Mouse (Mus musculus) bone marrow, adult 2 months (tissue): ENCODE measurements around the gene Rab35. TPM values are rescaled to one million over a fixed set of nuclear protein-coding genes. Genes with fewer than 3 reads are reported as not detected.

Experiments
- H3K27ac ChIP-seq: fragments of 200-500 bp; 2 replicates; pipeline ENCODE4 v1.5.1; 2012; ENCODE audit warnings: low read depth, mild to moderate bottlenecking, control low read depth, inconsistent platforms, low read length; ENCODE audit not compliant: control insufficient read depth, poor library complexity, insufficient read depth
- H3K4me1 ChIP-seq: fragments of 200-500 bp; 2 replicates; pipeline ENCODE4 v1.6.1; 2011; ENCODE audit warnings: low read length; ENCODE audit not compliant: control insufficient read depth, insufficient read depth
- H3K4me3 ChIP-seq: fragments of 200-500 bp; replicated peaks from 2 replicates; pipeline ENCODE3; 2011; ENCODE audit warnings: mild to moderate bottlenecking, low read depth, low read length, control low read depth; ENCODE audit not compliant: control insufficient read depth
- CTCF ChIP-seq: fragments of 200-500 bp; IDR thresholded peaks from 2 replicates; pipeline ENCODE4 v1.5.1; 2011; ENCODE audit warnings: low read length, control low read depth; ENCODE audit not compliant: control insufficient read depth, insufficient read depth
- POLR2A ChIP-seq: fragments of 200-500 bp; IDR thresholded peaks from 2 replicates; pipeline ENCODE4 v1.6.1; 2011; ENCODE audit warnings: low read depth, mild to moderate bottlenecking, control low read depth, low read length, borderline replicate concordance; ENCODE audit not compliant: control insufficient read depth
- WGBS: fragments of 180-500 bp; shearing (Covaris S2); methylation state at CpG from one replicate; pipeline ENCODE4 v1.1.7; 2018; 5-methylcytosine and 5-hydroxymethylcytosine counted together
- polyA plus RNA-seq: library from polyadenylated mRNA; stranded (reverse); fragments of >200 nt; gene quantifications from 2 replicates; pipeline ENCODE4 v1.2.4, GENCODE M21; 2011; ENCODE audit warnings: low replicate concordance; ENCODE audit not compliant: missing spikeins, insufficient read depth, insufficient read length

Gene Rab35
- polyA plus RNA-seq, 1 experiment, result 32.5 TPM

GRCm38 (mm10) chr5:115668986-115669385 lies 37.3 kb downstream of the Rab35 start:
- Histone ChIP-seq H3K4me1 (no peaks in the 10 kb centered on the region), H3K4me3 (no peak overlapping the region), H3K27ac (no peak overlapping the region)
- 89% methylated on average over 12 of the region's 12 CpGs for WGBS
- no peak for TF ChIP-seq POLR2A
- no peak for TF ChIP-seq CTCF

GRCm38 (mm10) chr5:115669974-115670373 lies 38.3 kb downstream of the Rab35 start:
- Histone ChIP-seq H3K4me1 (no peaks in the 10 kb centered on the region), H3K4me3 (no peak overlapping the region), H3K27ac (no peak overlapping the region)
- TF ChIP-seq POLR2A (no peak), CTCF (no peak)
- WGBS, result 82% methylated on average over 11 of the region's 11 CpGs

- Histone ChIP-seq H3K4me1 (no peaks in the 10 kb centered on the region), H3K4me3 (no peak overlapping the region), H3K27ac (no peak overlapping the region)
- TF ChIP-seq CTCF (no peak), POLR2A (no peak)
- 62% methylated on average over 2 of the region's 2 CpGs for WGBS
These were observed 38.7 kb downstream of the Rab35 start for GRCm38 (mm10) chr5:115670406-115670805.

GRCm38 (mm10) chr5:115671846-115672245 lies 40.1 kb downstream of the Rab35 start:
- H3K27ac ChIP-seq, result no peak overlapping the region
- no peaks in the 10 kb centered on the region for H3K4me1 ChIP-seq
- H3K4me3 ChIP-seq, result no peak overlapping the region
- 73% methylated on average over 8 of the region's 8 CpGs for WGBS
- TF ChIP-seq CTCF, result no peak
- no peak for TF ChIP-seq POLR2A

- TF ChIP-seq POLR2A (no peak), CTCF (no peak)
- Histone ChIP-seq H3K4me3 (no peak overlapping the region), H3K4me1 (no peaks in the 10 kb centered on the region), H3K27ac (no peak overlapping the region)
- WGBS, result 82% methylated on average over 10 of the region's 10 CpGs
These were observed 53.4 kb downstream of the Rab35 start for GRCm38 (mm10) chr5:115685126-115685525.

GRCm38 (mm10) chr5:115686716-115687115 lies 55.0 kb downstream of the Rab35 start:
- no peak overlapping the region for H3K27ac ChIP-seq
- 76% methylated on average over 7 of the region's 7 CpGs for WGBS
- H3K4me3 ChIP-seq, result no peak overlapping the region
- no peak for TF ChIP-seq POLR2A
- no peak for TF ChIP-seq CTCF
- H3K4me1 ChIP-seq, result no peaks in the 10 kb centered on the region

- Histone ChIP-seq H3K27ac (no peak overlapping the region), H3K4me1 (no peaks in the 10 kb centered on the region), H3K4me3 (no peak overlapping the region)
- TF ChIP-seq POLR2A, result no peak
- no peak for TF ChIP-seq CTCF
- 65% methylated on average over 3 of the region's 3 CpGs for WGBS
These were observed 61.6 kb downstream of the Rab35 start for GRCm38 (mm10) chr5:115693271-115693670.

GRCm38 (mm10) chr5:115695191-115695770 lies 63.6 kb downstream of the Rab35 start:
- no peak overlapping the region for H3K4me3 ChIP-seq

GRCm38 (mm10) chr5:115696811-115697210 lies 65.1 kb downstream of the Rab35 start:
- Histone ChIP-seq H3K4me3 (no peak overlapping the region), H3K4me1 (no peaks in the 10 kb centered on the region; the same call in 1 of the 2 replicates), H3K27ac (no peak overlapping the region)
- TF ChIP-seq CTCF, result no peak
- TF ChIP-seq POLR2A, result no peak
- WGBS, result 82% methylated on average over 5 of the region's 5 CpGs

More at GRCm38 (mm10) chr5:115695191-115695770, 63.6 kb downstream of the Rab35 start:
- no peak for TF ChIP-seq POLR2A
- no peak for TF ChIP-seq CTCF
- Histone ChIP-seq H3K27ac (no peak overlapping the region), H3K4me1 (no peaks in the 10 kb centered on the region)
- 22% methylated on average over 6 of the region's 6 CpGs for WGBS

Other genes starting within 250 kb of the Rab35 start
- gene Msi1, start 202.3 kb upstream of the Rab35 start, polyA plus RNA-seq, result 0.61 and 0.95 TPM in 2 replicates
- gene Pla2g1b, start 165.6 kb upstream of the Rab35 start, polyA plus RNA-seq, result 10.3 TPM in 1 of 2 replicates, not detected in the other
- gene Sirt4, start 147.2 kb upstream of the Rab35 start, polyA plus RNA-seq, result 9.0 and 13.2 TPM in 2 replicates
- gene Pxn, start 125.2 kb upstream of the Rab35 start, polyA plus RNA-seq, result 32.5 and 71.6 TPM in 2 replicates
- gene Rplp0, start 72.4 kb upstream of the Rab35 start, polyA plus RNA-seq, result 1,167 and 1,244 TPM in 2 replicates
- 23.3 and 38.4 TPM in 2 replicates for gene Gcn1l1, start 66.7 kb upstream of the Rab35 start, polyA plus RNA-seq
- 4.2 and 6.1 TPM in 2 replicates for gene Bicdl1, start 99.7 kb downstream of the Rab35 start, polyA plus RNA-seq
- 41.5 and 76.2 TPM in 2 replicates for gene Cit, start 213.4 kb downstream of the Rab35 start, polyA plus RNA-seq